Mouse (Mus musculus) stomach, postnatal 0 days (tissue): ENCODE measurements around the gene Ppp1ca.

Experiments
- CTCF ChIP-seq: IDR thresholded peaks from 2 replicates; pipeline ENCODE4 v1.5.1; 2016; ENCODE audit warnings: antibody characterized with exemption, low read depth, mild to moderate bottlenecking, moderate library complexity
- EP300 ChIP-seq: optimal IDR thresholded peaks from 2 replicates; pipeline ENCODE3; 2016; ENCODE audit warnings: antibody characterized with exemption

- TF ChIP-seq CTCF (no peak), EP300 (no peak)
Observed at GRCm38 (mm10) chr19:4213524-4213974, 21.7 kb downstream of the Ppp1ca start.
